Mouse (Mus musculus) olfactory bulb, adult 2 months (tissue): ENCODE measurements around the gene Gm28038.

ENCODE experiments used
- CTCF ChIP-seq: fragments of 200-500 bp; IDR thresholded peaks from 2 replicates; pipeline ENCODE4 v1.5.1; 2012; ENCODE audit warnings: low read depth, mild to moderate bottlenecking, low read length, moderate library complexity; ENCODE audit not compliant: insufficient read depth
- POLR2A ChIP-seq: fragments of 200-500 bp; IDR thresholded peaks from 2 replicates; pipeline ENCODE4 v1.6.1; 2012; ENCODE audit warnings: mild to moderate bottlenecking, low read depth, low read length, moderate library complexity; ENCODE audit not compliant: insufficient read depth

GRCm38 (mm10) chr2:30325296-30325695 lies 44.5 kb downstream of the Gm28038 start:
- TF ChIP-seq POLR2A (no peak), CTCF (no peak)
